Mouse (Mus musculus) neural tube, embryonic 12.5 days (tissue): ENCODE measurements around the gene Tsen2. TPM values are rescaled to one million over a fixed set of nuclear protein-coding genes. Genes with fewer than 3 reads are reported as not detected.

Experiments
- ATAC-seq: fragments of 200-750 bp; cut with Nextera tagmentation; 2 replicates; pipeline ENCODE4 v1.8.0; 2017; ENCODE audit warnings: low read depth, mild to moderate bottlenecking, moderate TSS enrichment, moderate library complexity; ENCODE audit not compliant: low FRiP score
- H3K27ac ChIP-seq: fragments of 300-500 bp; sonication (generic); 2 replicates; pipeline ENCODE4 v1.5.1; 2016
- H3K27me3 ChIP-seq: fragments of 300-500 bp; sonication (generic); replicated peaks from 2 replicates; pipeline ENCODE4 v1.6.1; 2016; ENCODE audit warnings: mild to moderate bottlenecking
- H3K36me3 ChIP-seq: fragments of 300-500 bp; sonication (generic); 2 replicates; pipeline ENCODE4 v1.6.1; 2016; ENCODE audit warnings: mild to moderate bottlenecking
- H3K4me1 ChIP-seq: fragments of 300-500 bp; sonication (generic); 2 replicates; pipeline ENCODE4 v1.6.1; 2016
- H3K4me2 ChIP-seq: fragments of 300-500 bp; sonication (generic); replicated peaks from 2 replicates; pipeline ENCODE4 v1.6.1; 2016; ENCODE audit warnings: mild to moderate bottlenecking
- H3K4me3 ChIP-seq: fragments of 300-500 bp; sonication (generic); 2 replicates; pipeline ENCODE4 v1.5.1; 2016
- H3K9ac ChIP-seq: fragments of 300-500 bp; sonication (generic); 2 replicates; pipeline ENCODE4 v1.6.1; 2016; ENCODE audit warnings: mild to moderate bottlenecking
- H3K9me3 ChIP-seq: fragments of 300-500 bp; sonication (generic); 2 replicates; pipeline ENCODE4 v1.6.1; 2016; ENCODE audit warnings: mild to moderate bottlenecking
- WGBS: fragments of 180-500 bp; shearing (Covaris S2); methylation state at CpG from one replicate; pipeline ENCODE4 v1.1.7; 2016; 5-methylcytosine and 5-hydroxymethylcytosine counted together
- polyA plus RNA-seq: library from polyadenylated mRNA; unstranded; fragments of >200 nt; fragmentation: Nextera tagmentation; extraction: Ambion mirVana; gene quantifications from 2 replicates; pipeline ENCODE4 v1.2.1, GENCODE M21; 2016

Tsen2 gene
- polyA plus RNA-seq, 1 experiment from 2014 or later, result 28.2 TPM

GRCm38 (mm10) chr6:115613793-115614192, 69.3 kb downstream of the Tsen2 start:
- Histone ChIP-seq H3K9ac (no peak overlapping the region), H3K4me2 (no peak overlapping the region), H3K27ac (no peak overlapping the region), H3K9me3 (no peaks in the 10 kb centered on the region), H3K4me3 (no peak overlapping the region), H3K36me3 (peaks cover 90% of the 10 kb centered on the region), H3K4me1 (no peaks in the 10 kb centered on the region), H3K27me3 (no peaks in the 10 kb centered on the region)
- no peak for ATAC-seq

GRCm38 (mm10) chr6:115615983-115616382, 71.5 kb downstream of the Tsen2 start:
- ATAC-seq, result no peak
- no peak overlapping the region for H3K4me2 ChIP-seq
- H3K9me3 ChIP-seq, result no peaks in the 10 kb centered on the region
- no peak overlapping the region for H3K27ac ChIP-seq
- H3K9ac ChIP-seq, result no peak overlapping the region
- H3K4me1 ChIP-seq, result no peaks in the 10 kb centered on the region
- WGBS, result 95% methylated on average over 3 of the region's 3 CpGs
- H3K36me3 ChIP-seq, result peaks cover 98% of the 10 kb centered on the region
- H3K27me3 ChIP-seq, result no peaks in the 10 kb centered on the region
- no peak overlapping the region for H3K4me3 ChIP-seq

- H3K9me3 ChIP-seq, result no peaks in the 10 kb centered on the region
- no peak overlapping the region for H3K4me2 ChIP-seq
- no peaks in the 10 kb centered on the region for H3K4me1 ChIP-seq
- H3K36me3 ChIP-seq, result peaks cover 98% of the 10 kb centered on the region
- H3K27me3 ChIP-seq, result no peaks in the 10 kb centered on the region
- no peak overlapping the region for H3K27ac ChIP-seq
- H3K9ac ChIP-seq, result no peak overlapping the region
- ATAC-seq, result no peak
- WGBS, result 89% methylated on average over 10 of the region's 10 CpGs
- H3K4me3 ChIP-seq, result no peak overlapping the region
These were observed 75.4 kb downstream of the Tsen2 start for GRCm38 (mm10) chr6:115619818-115620217.

- H3K27me3 ChIP-seq, result no peaks in the 10 kb centered on the region
- H3K4me3 ChIP-seq, result no peak overlapping the region
- no peaks in the 10 kb centered on the region for H3K9me3 ChIP-seq
- H3K4me1 ChIP-seq, result no peaks in the 10 kb centered on the region
- no peak for ATAC-seq
- peaks cover 98% of the 10 kb centered on the region for H3K36me3 ChIP-seq
- H3K4me2 ChIP-seq, result no peak overlapping the region
- no peak overlapping the region for H3K9ac ChIP-seq
- H3K27ac ChIP-seq, result no peak overlapping the region
- 34% methylated on average over 1 of the region's 1 CpGs for WGBS
These were observed 76.5 kb downstream of the Tsen2 start for GRCm38 (mm10) chr6:115620942-115621341.

- no peak overlapping the region for H3K4me2 ChIP-seq
- no peaks in the 10 kb centered on the region for H3K4me1 ChIP-seq
- H3K4me3 ChIP-seq, result no peak overlapping the region
- H3K9ac ChIP-seq, result no peak overlapping the region
- WGBS, result 88% methylated on average over 5 of the region's 5 CpGs
- no peak for ATAC-seq
- no peak overlapping the region for H3K27ac ChIP-seq
- no peaks in the 10 kb centered on the region for H3K27me3 ChIP-seq
- no peaks in the 10 kb centered on the region for H3K9me3 ChIP-seq
- peaks cover 93% of the 10 kb centered on the region for H3K36me3 ChIP-seq
These were observed 81.7 kb downstream of the Tsen2 start for GRCm38 (mm10) chr6:115626121-115626520.

Other genes starting within 250 kb of the Tsen2 start
- 0.33 and 0.80 TPM in 2 replicates for gene Pparg, start 183.7 kb upstream of the Tsen2 start, polyA plus RNA-seq
- 0.23 and 0.34 TPM in 2 replicates for gene Mkrn2os, start 47.9 kb downstream of the Tsen2 start, polyA plus RNA-seq
- 24.9 and 32.8 TPM in 2 replicates for gene Mkrn2, start 57.2 kb downstream of the Tsen2 start, polyA plus RNA-seq
- 158 and 173 TPM in 2 replicates for gene Raf1, start 132.0 kb downstream of the Tsen2 start, polyA plus RNA-seq
- gene Tmem40, start 217.7 kb downstream of the Tsen2 start, polyA plus RNA-seq, result 1.4 and 1.8 TPM in 2 replicates
- 29.5 and 31.7 TPM in 2 replicates for gene Cand2, start 229.9 kb downstream of the Tsen2 start, polyA plus RNA-seq